Mouse (Mus musculus) spleen, postnatal 14 days (tissue): ENCODE measurements around the gene Fry.

Source experiments
- DNase-seq, 2 experiments: peaks; one replicate each; pipeline ENCODE4 v3.0.0; 2021 to 2022; ENCODE audit warnings: low spot score in 2 of 2

Gene Fry

GRCm38 (mm10) chr5:150385224-150385623, 266.8 kb downstream of the Fry start:
- no peak for DNase-seq

DNA sequence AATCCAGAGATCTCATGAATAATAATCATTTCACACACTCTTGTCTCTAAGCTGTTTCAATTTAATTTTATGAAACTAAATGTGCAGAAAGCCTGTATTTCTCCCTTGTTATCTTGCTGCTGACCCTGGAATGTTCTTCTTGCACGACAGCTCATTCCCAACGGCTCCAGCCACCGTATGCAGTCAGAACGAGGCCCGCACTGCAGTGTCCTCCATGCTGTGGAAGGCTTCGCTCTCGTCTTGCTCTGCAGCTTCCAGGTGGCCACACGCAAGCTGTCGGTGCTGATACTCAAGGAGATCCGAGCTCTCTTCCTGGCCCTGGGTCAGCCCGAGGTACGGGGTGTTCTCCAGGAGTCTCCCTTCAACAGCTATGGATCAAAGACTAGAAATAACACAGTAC, 270.2 kb downstream of the Fry start:
- no peak for DNase-seq

DNA sequence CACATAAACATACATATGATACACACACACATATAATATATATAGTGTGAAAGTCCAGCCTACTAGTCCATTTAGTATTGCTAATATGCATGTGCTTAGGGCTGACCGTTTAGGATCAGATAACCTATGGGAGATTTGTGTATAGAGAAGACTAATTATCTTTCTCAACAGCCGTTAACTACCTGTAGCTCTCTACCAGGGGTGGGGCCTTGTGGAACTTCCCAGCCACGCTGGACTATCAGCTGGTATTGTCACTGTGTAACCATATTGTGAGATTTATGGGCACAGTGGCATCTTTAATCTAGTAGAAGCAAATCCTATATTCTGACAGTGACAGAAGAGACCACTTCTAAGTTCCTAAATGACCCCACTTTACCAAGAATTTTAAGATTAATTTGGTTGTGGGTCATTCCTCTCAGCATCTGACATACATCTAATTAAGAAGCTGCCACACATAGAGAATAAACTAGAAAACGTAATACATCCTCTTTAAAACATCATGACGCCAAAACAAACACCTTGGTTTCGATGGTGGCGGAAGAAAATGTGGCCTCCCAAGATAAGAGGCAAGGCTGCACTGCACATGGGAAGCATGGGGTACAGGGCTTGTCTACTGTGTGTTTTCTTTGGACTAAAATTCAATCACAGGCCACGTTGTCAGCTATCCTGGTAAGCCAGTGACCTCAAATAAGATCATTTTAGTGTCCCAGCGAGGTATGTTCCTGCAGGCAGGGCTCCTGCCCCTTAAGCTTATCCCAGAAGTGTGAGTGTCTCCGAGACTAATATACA, 271.3 kb downstream of the Fry start:
- DNase-seq: no peak

GRCm38 (mm10) chr5:150390422-150390821, 272.0 kb downstream of the Fry start:
- no peak for DNase-seq

DNA sequence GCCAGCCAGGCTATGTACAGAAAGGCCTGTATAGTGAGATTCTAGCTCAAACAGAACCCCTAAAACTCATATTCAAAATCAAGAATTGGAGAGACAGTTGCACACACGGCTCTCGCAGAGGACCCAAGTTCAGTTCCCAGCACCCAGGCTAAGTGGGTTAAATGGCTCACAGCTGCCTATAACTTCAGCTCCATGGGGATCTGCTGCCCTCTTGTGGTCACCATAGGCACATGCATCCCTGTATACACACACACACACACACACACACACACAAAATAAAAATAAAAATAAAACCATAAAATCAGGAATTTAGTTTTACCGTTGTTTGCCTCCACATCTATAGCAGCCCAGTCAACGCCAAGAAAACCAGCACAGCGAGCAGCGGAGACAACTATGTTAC, 276.2 kb downstream of the Fry start:
- no peak for DNase-seq

- DNase-seq: no peak
Measured at GRCm38 (mm10) chr5:150402832-150403447, 284.5 kb downstream of the Fry start.

- DNase-seq: no peak
Measured at GRCm38 (mm10) chr5:150404867-150405266, 286.4 kb downstream of the Fry start.

- no peak for DNase-seq
Measured at GRCm38 (mm10) chr5:150408979-150409378, 290.5 kb downstream of the Fry start.

DNA sequence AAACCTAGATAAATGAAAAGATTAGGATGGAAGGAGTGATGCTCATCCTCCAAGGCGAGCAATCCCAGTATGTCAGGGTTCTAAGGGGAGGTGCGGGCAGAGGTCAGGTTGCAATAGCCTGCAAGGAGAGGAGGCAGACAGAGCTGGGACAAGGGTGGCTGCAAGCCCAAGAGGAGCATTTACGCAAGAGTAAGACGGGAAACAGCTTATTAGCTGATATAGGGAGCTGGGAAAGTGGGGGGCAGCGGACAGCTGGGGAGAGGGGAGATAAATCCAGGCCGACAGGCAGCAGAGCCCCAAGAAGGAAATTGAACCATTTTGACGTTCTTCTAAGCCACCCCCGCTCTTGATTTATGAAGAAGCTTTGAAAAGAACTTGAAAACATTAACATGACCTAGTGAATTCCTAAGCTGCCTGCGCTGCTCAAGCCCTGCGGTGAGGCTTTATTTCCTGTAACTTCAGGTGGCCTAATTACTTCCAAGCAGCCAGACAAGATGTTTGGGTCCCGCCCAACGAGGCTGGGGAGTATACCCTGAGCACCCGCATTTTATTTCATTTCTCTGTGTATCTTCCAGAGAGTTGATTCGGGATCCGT, 291.1 kb downstream of the Fry start:
- no peak for DNase-seq

DNA sequence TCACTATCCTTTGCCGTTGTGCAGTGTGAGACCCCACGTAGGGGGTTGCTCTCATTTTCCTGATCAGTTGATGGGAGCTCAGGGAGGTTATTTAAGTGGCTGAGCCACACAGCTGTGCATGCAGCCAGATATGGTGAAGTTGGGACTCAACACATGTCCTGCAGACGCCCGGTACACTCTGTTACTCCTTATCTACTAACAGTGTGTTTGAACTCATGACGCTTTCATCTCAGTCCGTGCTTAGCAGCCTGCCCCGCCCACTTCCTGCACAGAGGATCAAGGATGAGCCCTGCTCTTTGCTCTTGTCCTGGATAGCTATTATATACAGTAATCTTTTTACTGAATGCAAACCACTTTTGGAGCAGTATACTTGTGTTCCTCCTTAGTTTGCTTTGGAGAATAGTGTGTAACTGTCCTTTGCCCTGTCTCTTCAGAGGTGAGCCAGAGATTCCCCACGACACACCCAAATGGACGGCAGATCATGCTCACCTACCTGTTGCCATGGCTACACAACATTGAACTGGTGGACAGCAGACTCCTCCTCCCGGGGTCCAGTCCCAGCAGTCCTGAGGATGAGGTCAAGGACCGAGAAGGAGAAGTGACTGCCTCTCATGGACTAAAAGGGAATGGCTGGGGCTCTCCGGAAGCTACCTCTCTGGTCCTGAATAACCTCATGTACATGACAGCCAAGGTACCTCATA, 294.5 kb downstream of the Fry start:
- no peak for DNase-seq

DNA sequence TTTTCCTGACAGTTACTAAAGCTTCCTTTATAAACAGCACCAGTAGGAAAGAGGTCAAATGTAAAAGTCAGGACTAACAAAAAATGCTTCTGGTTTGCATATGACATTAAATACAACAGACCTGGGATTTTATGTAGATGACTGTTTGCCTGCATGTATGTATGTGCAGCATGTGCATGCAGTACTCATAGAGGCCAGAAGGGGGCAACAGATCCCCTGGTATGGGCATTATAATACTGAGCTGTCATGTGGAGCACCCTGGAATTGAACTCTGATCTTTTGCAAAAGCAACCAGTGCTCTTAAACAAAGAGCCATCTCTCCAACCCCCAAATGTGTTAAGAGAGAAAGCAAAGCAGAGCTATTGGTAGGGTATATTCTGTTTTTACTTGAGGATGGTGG, 296.4 kb downstream of the Fry start:
- no peak for DNase-seq

GRCm38 (mm10) chr5:150417223-150417622, 298.8 kb downstream of the Fry start:
- DNase-seq: no peak

DNA sequence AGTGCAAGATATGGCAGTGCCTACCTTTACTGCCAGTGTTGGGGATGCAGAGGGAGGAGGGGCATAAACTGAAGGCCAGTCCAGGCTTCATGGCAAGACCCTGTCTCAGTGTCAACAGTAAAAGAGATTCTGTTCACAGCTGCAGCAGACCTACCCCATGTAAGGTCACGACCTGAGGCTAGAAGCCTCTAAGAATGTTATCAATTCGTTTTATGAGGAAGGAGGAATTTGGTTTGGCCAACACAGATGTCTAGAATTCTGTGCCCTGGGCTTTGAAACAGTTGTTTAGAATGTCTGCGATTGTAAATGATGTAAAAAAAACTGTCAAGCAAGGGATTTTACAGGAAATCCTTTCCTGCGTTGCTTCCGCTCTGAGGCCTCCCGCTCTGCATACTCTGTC, 299.6 kb downstream of the Fry start:
- no peak for DNase-seq

- no peak for DNase-seq
Measured at GRCm38 (mm10) chr5:150425038-150425437, 306.6 kb downstream of the Fry start.

- DNase-seq: peak in 1 of 2 experiments; percentile 23
Measured at GRCm38 (mm10) chr5:150426595-150426994, 308.1 kb downstream of the Fry start.

DNA sequence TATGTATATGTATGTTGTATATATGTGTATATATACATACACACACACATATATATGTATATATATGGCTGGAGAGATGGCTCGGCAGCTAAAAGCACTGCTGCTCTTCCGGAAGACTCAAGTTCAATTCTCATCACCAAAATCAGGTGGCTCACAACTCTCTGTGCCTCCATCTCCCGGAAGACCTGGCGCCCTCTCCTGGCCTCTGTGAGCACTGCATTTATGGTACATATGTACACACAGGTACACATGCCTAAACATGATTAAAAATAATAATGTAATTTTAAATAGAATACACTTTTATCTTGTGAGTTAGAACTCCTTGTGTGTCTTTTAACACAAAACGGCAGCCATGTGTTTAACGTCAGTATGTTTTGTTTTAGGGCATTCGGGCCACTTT, 312.8 kb downstream of the Fry start:
- peak in 1 of 2 experiments; percentile 36 for DNase-seq

GRCm38 (mm10) chr5:150432960-150433359, 314.5 kb downstream of the Fry start:
- no peak for DNase-seq

DNA sequence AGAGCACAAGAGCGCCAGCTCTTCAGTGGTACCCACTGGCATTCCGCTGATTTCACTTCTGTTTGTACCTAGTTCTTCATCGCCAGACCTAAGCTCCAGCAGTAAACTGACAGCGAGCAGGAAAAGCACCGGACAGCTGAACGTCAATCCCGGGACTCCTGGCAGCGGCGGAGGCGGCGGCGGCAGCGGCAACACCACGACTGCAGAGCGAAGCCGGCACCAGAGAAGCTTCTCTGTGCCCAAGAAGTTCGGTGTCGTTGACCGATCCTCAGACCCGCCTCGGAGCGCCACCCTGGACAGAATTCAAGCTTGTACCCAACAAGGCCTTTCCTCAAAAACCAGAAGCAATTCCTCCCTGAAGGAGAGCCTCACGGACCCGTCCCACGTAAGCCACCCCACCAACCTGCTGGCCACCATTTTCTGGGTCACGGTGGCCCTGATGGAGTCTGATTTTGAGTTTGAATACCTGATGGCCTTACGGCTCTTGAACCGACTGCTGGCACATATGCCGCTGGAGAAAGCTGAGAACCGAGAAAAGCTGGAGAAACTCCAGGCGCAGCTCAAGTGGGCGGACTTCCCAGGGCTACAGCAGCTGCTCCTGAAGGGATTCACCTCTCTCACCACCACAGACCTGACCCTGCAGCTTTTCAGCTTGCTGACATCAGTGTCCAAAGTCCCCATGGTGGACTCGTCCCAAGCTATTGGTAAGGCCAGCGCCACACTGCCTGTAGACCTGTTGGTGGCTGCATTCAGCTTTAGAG, 318.4 kb downstream of the Fry start:
- DNase-seq: no peak

DNA sequence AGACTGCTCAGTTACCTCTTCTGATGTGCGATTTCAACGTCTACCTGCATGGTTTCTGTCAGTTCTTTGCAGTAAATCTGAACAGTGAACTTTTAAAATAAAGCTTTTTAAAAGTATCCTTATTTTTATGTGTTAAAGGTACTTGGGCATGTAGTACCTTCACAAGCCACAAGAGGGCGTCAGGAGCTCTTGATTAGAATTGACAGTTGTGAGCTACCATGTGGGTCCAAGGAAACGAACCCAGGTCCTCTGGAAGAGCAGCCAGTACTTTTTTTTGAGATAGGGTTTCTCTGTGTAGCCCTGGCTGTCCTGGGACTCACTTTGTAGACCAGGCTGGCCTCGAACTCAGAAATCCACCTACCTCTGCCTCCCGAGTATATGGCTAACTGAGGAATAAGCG, 323.2 kb downstream of the Fry start:
- DNase-seq: peak in 1 of 2 experiments; percentile 35

DNA sequence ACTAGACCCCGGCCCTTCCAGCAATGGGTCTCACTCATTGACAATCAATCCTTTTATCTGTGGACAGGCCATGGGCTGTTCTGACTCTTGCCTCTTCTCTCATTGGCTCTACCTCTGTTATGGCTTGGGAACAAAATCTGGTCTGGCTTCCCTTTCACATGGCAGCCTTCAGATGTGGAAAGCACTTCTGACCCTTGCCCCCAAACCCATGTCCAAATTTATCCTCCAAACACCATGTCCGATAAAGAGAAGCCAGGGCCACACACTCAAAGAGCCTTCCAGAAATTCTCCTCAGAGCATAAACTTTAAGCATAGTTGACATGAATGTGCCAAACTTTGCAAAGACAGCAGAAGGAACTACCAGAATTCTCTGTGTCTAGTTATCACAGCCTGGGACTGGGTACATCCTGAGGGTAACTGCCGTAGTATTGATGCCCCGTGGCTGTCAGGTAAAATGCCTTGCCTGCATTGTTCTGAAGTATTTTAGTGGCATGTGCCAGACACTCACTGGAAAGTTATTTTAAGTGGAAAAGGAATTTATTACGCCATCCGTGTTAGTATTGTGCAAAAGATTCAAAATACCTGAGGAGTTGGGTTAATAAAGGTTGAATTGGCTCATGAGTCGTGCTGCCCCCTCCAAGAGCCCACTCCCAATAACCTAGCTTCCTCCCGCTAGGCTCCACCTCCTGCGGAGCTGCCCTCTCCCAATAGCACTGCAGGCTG, 333.0 kb downstream of the Fry start:
- DNase-seq: no peak

- no peak for DNase-seq
Measured at GRCm38 (mm10) chr5:150452004-150452626, 333.7 kb downstream of the Fry start.
